Mouse (Mus musculus): ENCODE results near the gene Vmn1r3. TPM values are rescaled to one million over a fixed set of nuclear protein-coding genes. Genes with fewer than 3 reads are reported as not detected.
"Not testable (repeated sequence)": the region's sequence is repeated elsewhere in the genome, so short reads cannot be mapped to it uniquely, and the experiment has no call there.

The Vmn1r3 gene
- not detected in 2 replicates for polyA plus RNA-seq (2016; fragmentation: Nextera tagmentation; extraction: Ambion mirVana)

DNA sequence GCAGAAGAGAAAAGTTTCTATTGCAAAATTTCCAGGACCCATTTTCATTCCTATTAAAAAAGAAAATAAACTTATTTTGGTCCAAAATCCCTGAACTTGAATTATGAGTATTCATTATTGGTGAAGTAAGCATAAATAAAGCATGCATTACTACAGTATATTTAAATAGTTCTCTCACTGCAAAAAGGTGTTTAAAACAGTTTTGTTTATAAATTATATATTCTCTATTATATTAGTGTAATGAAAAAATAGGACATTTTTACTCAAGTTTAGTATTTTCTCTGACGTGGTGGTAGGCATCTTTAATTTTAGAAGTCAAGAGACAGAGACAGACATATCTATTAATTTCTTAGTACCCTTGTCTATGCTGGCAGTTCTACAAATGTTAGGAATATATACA, at the start of gene Vmn1r3:
Gene Vmn1r3 (minus strand): TSS at position 101 of the 400 bp plus-strand sequence.
- H3K4me1 ChIP-seq; H3K4me3 ChIP-seq; ATAC-seq (ENCODE audit: low FRiP score, low read depth); H3K27ac ChIP-seq; H3K36me3 ChIP-seq; H3K9ac ChIP-seq; H3K27me3 ChIP-seq (replicated peaks); H3K4me2 ChIP-seq (replicated peaks): not testable (repeated sequence)
- peaks cover 13% of the 10 kb centered on the region for H3K9me3 ChIP-seq
- WGBS: 87% methylated on average over 1 of the region's 1 CpGs

DNA sequence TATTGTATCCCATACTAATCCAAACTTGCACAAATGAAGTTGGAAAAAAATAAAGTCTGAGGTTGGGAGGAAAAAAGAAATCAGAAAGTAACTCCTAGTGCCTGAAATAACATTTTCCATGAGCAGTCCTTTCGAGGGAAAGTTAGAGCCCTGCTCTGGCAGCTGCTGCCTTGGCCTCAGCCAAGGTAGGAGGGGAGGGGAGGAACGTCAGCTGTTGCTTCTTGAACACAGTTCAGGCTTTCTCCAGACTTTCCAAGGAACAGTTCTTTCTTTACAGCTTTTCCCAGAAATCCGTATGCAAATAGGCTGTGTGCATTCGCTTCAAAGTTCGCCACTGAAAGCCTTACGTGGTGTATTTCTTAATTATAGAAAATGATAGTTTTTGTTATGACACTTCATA, 46.9 kb upstream of the Vmn1r3 start:
- no peaks in the 10 kb centered on the region; the same call in 1 of the 2 replicates for H3K27me3 ChIP-seq (replicated peaks)
- H3K9me3 ChIP-seq: peaks cover 32% of the 10 kb centered on the region
- no peak overlapping the region for H3K9ac ChIP-seq
- no peaks in the 10 kb centered on the region for H3K36me3 ChIP-seq
- no peak overlapping the region for H3K27ac ChIP-seq
- H3K4me1 ChIP-seq: 0 out of 2 replicates have a peak, but pooled peaks cover 3% of the 10 kb centered on the region
- 71% methylated on average over 6 of the region's 6 CpGs for WGBS
- H3K4me2 ChIP-seq (replicated peaks): no peak overlapping the region
- no peak overlapping the region for H3K4me3 ChIP-seq
- no peak for ATAC-seq (ENCODE audit: low FRiP score, low read depth)

DNA sequence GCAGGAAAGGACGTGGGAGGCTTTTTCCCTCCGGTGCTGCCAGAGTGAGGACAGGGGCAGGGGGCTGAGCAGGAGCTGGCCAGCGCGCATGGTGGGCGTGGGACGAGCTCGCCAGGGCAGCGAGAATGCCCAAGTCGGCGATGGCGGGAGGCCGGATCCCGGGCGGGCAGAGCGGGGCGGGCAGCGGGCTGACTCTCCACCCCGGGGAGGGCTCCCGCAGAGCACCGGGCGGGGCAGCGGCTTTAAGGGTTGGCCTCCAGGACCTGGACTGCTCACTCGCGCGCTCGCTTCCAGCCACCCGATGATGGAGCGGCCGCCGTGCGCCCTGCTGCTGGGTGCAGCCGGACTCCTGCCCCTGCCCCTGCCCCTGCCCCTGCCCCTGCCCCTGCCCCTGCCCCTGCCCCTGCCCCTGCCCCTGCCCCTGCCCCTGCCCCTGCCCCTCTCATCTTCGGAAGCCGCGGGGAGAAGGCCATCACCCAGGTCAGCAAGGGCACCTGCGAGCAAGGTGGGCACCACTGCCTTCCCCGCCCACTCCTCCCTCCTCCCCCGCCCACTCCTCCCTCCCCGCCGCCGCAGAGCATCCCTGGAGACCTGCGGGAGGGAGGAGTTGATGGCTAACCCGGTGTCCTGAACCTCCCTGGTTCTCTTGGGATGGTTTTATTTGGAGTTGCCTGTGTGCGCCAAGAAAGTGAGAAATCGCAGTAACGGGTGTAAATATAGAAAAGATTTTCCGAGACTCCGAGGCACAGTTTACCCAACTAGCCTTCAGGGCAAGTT, 45.9 kb upstream of the Vmn1r3 start:
- H3K27ac ChIP-seq: no peak overlapping the region
- no peaks in the 10 kb centered on the region for H3K36me3 ChIP-seq
- H3K9ac ChIP-seq: no peak overlapping the region
- H3K27me3 ChIP-seq (replicated peaks): no peaks in the 10 kb centered on the region; the same call in 1 of the 2 replicates
- H3K4me3 ChIP-seq: peak overlapping the region; percentile 30
- no peak for ATAC-seq (ENCODE audit: low FRiP score, low read depth)
- peak overlapping the region; percentile 62 for H3K4me2 ChIP-seq (replicated peaks)
- peaks cover 34% of the 10 kb centered on the region for H3K9me3 ChIP-seq
- 7% methylated on average over 27 of the region's 48 CpGs for WGBS
- 0 out of 2 replicates have a peak, but pooled peaks cover 3% of the 10 kb centered on the region for H3K4me1 ChIP-seq

DNA sequence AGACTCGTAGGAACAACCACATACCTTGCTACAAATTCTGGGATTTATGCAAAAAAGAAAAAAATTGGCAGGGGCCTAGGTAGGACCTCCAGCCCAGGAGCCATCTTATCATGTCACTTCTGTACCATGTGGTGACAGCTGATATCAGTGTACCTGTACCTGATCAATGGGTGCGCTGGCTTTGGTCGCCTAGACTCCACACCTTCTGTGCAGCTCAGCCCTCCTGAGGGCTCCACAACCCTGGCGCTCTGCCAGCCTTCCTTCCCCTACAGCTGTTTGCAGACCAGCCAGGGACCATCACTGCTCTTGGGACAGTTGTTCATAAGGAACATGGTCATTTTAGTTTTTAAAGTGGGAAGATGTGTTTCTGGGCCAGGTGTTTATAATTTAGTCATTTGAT, 44.4 kb upstream of the Vmn1r3 start:
- H3K4me1 ChIP-seq: 0 out of 2 replicates have a peak, but pooled peaks cover 3% of the 10 kb centered on the region
- H3K27me3 ChIP-seq (replicated peaks): no peaks in the 10 kb centered on the region; the same call in 1 of the 2 replicates
- no peaks in the 10 kb centered on the region for H3K36me3 ChIP-seq
- ATAC-seq (ENCODE audit: low FRiP score, low read depth): peak; percentile 8; the same call in 1 of the 2 replicates
- no peak overlapping the region for H3K4me3 ChIP-seq
- 73% methylated on average over 4 of the region's 4 CpGs for WGBS
- no peak overlapping the region for H3K4me2 ChIP-seq (replicated peaks)
- H3K9me3 ChIP-seq: peaks cover 46% of the 10 kb centered on the region
- H3K27ac ChIP-seq: no peak overlapping the region
- no peak overlapping the region for H3K9ac ChIP-seq

DNA sequence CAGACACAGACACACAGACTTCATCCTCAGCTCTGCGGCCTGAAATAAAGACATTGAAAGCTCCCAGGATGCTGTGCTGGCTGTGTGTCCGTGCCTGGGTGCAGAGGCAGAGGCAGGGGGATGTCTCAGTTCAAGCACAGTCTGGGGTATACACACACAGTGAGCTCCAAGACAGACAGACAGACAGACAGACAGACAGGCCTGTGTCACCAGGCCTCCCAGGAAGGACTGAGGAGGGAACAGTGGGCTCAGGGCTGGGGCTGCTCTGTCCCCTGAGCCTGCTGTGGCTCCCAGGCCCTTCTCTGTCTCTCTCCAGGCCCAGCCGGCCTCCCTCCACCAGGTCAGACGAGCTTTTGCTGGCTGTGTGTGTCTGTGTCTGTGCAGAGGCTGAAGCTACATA, 43.3 kb upstream of the Vmn1r3 start:
- H3K27me3 ChIP-seq (replicated peaks): no peaks in the 10 kb centered on the region; the same call in 1 of the 2 replicates
- peak; percentile 17 for ATAC-seq (ENCODE audit: low FRiP score, low read depth)
- no peak overlapping the region for H3K9ac ChIP-seq
- peaks cover 46% of the 10 kb centered on the region for H3K9me3 ChIP-seq
- H3K4me2 ChIP-seq (replicated peaks): no peak overlapping the region
- H3K36me3 ChIP-seq: no peaks in the 10 kb centered on the region
- no peak overlapping the region for H3K4me3 ChIP-seq
- H3K27ac ChIP-seq: no peak overlapping the region
- 0 out of 2 replicates have a peak, but pooled peaks cover 3% of the 10 kb centered on the region for H3K4me1 ChIP-seq
- WGBS: 66% methylated on average over 4 of the region's 4 CpGs

DNA sequence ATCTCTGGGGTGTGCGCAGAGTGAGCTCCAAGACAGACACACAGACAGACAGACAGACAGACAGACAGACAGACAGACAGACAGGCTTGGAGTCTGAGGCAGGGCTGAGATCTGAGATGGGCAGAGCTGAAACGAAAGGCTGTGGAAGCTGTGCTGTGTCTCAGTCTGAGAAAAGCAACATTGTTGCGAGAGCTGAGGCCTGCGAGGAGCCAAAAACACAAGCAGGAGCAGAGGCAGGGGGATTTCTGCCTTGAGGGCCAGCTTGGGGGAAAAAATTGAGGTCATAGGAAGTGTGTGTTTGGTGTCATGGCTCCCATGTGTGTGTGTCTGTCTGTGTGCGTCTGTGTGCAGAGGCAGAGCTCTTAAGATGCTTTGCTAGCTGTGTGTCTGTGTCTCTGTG, 42.6 kb upstream of the Vmn1r3 start:
- no peaks in the 10 kb centered on the region; the same call in 1 of the 2 replicates for H3K27me3 ChIP-seq (replicated peaks)
- H3K27ac ChIP-seq: no peak overlapping the region
- H3K4me3 ChIP-seq: no peak overlapping the region
- H3K36me3 ChIP-seq: no peaks in the 10 kb centered on the region
- 0 out of 2 replicates have a peak, but pooled peaks cover 3% of the 10 kb centered on the region for H3K4me1 ChIP-seq
- H3K4me2 ChIP-seq (replicated peaks): no peak overlapping the region
- 69% methylated on average over 5 of the region's 5 CpGs for WGBS
- H3K9ac ChIP-seq: no peak overlapping the region
- H3K9me3 ChIP-seq: peaks cover 46% of the 10 kb centered on the region
- no peak for ATAC-seq (ENCODE audit: low FRiP score, low read depth)

DNA sequence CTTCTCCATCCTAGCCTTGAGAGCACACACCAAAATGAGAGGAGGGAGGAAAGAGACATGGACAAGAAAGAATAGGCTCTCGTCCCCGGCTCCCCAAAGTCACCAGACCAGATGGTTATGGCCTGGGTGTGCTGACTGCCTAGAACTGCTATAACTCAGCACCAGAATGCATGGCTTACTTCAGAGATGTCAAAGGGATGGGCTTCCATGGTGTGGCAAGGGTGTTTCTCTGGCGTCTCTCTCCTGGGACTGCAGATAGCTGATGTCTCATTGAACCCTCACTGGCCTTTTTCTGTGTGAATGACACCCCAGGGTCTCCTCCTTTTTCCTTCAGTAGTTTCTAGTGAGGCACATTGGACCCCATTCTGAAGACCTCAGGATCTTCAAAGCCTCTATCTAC, 41.3 kb upstream of the Vmn1r3 start:
- no peak for ATAC-seq (ENCODE audit: low FRiP score, low read depth)
- Histone ChIP-seq H3K36me3 (no peaks in the 10 kb centered on the region), H3K9ac (no peak overlapping the region), H3K27ac (no peak overlapping the region), H3K27me3 (replicated peaks) (no peaks in the 10 kb centered on the region; the same call in 1 of the 2 replicates), H3K4me1 (0 out of 2 replicates have a peak, but pooled peaks cover 3% of the 10 kb centered on the region), H3K4me2 (replicated peaks) (no peak overlapping the region), H3K9me3 (peaks cover 41% of the 10 kb centered on the region), H3K4me3 (no peak overlapping the region)
- 73% methylated on average over 3 of the region's 3 CpGs for WGBS

DNA sequence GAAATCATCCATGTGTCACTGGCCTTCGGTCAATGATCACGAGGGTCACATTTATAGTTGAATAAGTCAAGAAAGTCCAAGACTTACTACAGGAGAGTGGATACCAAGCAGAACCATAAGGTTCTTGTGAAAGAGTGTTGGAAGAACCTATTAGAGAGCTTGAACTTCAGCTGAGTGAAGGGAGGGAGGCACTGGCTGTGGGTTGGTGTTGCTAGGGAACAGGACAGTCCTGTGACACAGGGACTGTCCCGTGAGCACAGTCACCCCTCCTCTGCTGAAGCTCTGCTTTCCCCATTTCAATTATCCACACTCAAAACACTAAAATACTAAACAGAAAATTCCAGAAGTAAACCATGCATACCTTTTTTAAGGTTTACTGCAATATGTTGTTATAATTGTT, 40.3 kb upstream of the Vmn1r3 start:
- not testable (repeated sequence) for H3K36me3 ChIP-seq; H3K4me2 ChIP-seq (replicated peaks); H3K4me1 ChIP-seq; H3K27me3 ChIP-seq (replicated peaks); H3K9ac ChIP-seq; ATAC-seq (ENCODE audit: low FRiP score, low read depth); H3K27ac ChIP-seq; H3K4me3 ChIP-seq
- 61% methylated on average over 3 of the region's 3 CpGs for WGBS
- H3K9me3 ChIP-seq: peaks cover 41% of the 10 kb centered on the region

DNA sequence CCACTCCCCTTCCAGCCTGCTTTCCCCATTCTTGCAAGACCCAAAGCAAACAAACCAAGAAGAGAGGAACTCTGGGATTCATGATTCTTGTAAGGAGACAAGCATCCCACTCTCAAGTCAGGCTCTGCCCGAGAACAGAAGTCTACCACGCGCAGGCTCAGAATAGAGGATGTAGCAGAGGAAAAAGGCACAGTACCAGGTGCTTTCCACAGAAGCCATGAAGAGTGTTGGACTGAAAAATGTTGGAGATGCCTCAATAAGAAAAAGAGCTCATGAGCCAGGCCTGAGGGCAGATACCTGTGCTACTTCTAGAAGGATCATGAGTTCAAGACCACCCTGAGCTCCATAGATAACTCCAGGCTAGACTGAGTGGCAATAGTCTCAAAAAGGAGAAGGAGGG, 39.7 kb upstream of the Vmn1r3 start:
- H3K4me1 ChIP-seq; H3K36me3 ChIP-seq; H3K4me3 ChIP-seq; H3K9ac ChIP-seq; H3K27ac ChIP-seq; H3K4me2 ChIP-seq (replicated peaks); H3K27me3 ChIP-seq (replicated peaks); ATAC-seq (ENCODE audit: low FRiP score, low read depth): not testable (repeated sequence)
- 55% methylated on average over 3 of the region's 3 CpGs for WGBS
- peaks cover 40% of the 10 kb centered on the region for H3K9me3 ChIP-seq

DNA sequence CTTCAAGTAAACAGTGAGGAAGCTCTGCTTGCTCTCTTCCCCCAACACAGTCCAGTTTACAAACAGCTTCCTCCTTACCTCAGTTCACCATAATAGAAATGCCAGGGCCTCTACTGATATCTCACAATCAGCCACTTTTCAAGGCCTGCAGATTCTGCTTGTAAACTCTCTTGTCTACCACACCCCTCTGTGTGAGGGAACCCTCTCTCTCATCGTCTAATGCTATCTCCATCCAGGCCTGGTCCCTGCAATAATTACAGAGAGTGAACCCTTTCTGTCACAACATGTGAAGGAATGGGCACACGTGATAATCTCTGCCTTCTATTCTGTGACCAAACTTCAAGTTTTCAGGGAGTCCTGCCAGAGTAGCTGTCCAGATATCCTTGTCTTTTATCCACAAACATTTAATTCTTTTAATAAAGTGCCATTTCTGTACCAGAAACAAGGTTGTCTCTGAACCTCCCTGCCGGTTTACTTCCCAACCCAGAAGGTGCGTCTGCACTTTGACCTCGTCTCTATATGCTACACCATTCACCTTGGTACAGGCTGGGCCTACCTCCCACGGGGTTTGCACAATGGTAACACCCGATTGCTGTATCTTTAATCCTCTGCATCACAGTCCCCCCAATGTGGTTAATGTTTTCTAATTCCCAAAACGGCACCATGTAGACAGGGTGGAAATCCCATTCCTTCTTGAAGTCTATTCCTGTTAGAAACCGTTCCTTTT, 38.5 kb upstream of the Vmn1r3 start:
- H3K36me3 ChIP-seq; H3K9ac ChIP-seq; H3K27me3 ChIP-seq (replicated peaks); H3K4me3 ChIP-seq; H3K27ac ChIP-seq; H3K4me1 ChIP-seq; H3K4me2 ChIP-seq (replicated peaks); ATAC-seq (ENCODE audit: low FRiP score, low read depth): not testable (repeated sequence)
- 72% methylated on average over 6 of the region's 9 CpGs for WGBS
- H3K9me3 ChIP-seq: peaks cover 31% of the 10 kb centered on the region

DNA sequence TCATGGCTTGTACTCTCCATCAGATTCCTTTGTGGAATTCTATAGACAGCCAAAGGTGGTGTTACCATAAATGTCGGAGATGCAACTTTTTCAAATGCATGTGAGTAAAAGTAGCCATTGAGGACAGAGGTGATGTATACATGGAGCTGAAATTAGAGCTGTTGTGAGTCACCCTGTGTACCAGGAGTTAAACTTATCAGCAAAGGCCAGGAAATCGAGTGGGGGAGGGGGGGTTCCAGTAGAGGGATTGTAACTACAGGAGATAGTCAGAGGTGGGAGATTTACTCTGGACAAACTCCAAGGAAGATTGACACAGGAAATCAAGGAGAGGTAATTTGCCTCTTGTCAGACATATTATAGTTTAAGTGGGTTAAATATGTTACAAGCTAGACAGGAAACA, 31.2 kb upstream of the Vmn1r3 start:
- not testable (repeated sequence) for ATAC-seq (ENCODE audit: low FRiP score, low read depth); H3K9ac ChIP-seq; H3K9me3 ChIP-seq; H3K4me1 ChIP-seq; H3K36me3 ChIP-seq; H3K4me3 ChIP-seq; H3K27me3 ChIP-seq (replicated peaks); H3K4me2 ChIP-seq (replicated peaks); H3K27ac ChIP-seq
- 78% methylated on average over 2 of the region's 2 CpGs for WGBS

DNA sequence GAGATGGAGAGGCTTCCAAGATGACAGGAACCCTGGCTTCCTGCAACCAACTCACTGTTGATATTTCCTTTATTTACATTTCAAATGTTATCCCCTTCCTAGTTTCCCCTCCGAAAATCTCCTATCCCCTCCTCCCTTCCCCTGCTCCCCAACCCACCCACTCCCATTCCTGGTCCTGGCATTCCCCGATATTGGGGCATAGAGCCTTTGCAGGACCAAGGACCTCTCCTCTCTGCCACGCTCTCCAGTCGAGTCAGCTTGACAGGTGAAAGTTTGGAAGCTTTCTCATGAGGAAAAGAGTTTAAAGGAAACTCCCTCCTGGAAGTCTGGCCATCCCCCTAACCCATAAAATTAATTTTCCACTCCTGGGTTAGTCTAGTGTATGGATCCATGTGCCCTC, 28.2 kb upstream of the Vmn1r3 start:
- H3K27ac ChIP-seq; H3K4me1 ChIP-seq; H3K36me3 ChIP-seq; H3K9me3 ChIP-seq; H3K4me3 ChIP-seq; H3K27me3 ChIP-seq (replicated peaks); H3K4me2 ChIP-seq (replicated peaks); H3K9ac ChIP-seq; ATAC-seq (ENCODE audit: low FRiP score, low read depth): not testable (repeated sequence)
- WGBS: 72% methylated on average over 3 of the region's 4 CpGs

Measured in neural tube, embryonic 12.5 days (tissue).